Mouse (Mus musculus) neural tube, embryonic 15.5 days (tissue): ENCODE measurements around the gene Srcin1. TPM values are rescaled to one million over a fixed set of nuclear protein-coding genes. Genes with fewer than 3 reads are reported as not detected.

Experiments
- ATAC-seq: fragments of 200-750 bp; cut with Nextera tagmentation; 2 replicates; pipeline ENCODE4 v1.8.0; 2017; ENCODE audit warnings: mild to moderate bottlenecking, moderate TSS enrichment, moderate library complexity; ENCODE audit not compliant: low FRiP score
- H3K27ac ChIP-seq: fragments of 300-500 bp; sonication (generic); replicated peaks from 2 replicates; pipeline ENCODE4 v1.5.1; 2015; ENCODE audit warnings: mild to moderate bottlenecking, inconsistent platforms
- H3K27me3 ChIP-seq: fragments of 300-500 bp; sonication (generic); replicated peaks from 2 replicates; pipeline ENCODE4 v1.6.1; 2015; ENCODE audit warnings: inconsistent platforms
- H3K36me3 ChIP-seq: fragments of 300-500 bp; sonication (generic); 2 replicates; pipeline ENCODE4 v1.6.1; 2015; ENCODE audit warnings: inconsistent platforms
- H3K4me1 ChIP-seq: fragments of 300-500 bp; sonication (generic); 2 replicates; pipeline ENCODE4 v1.6.1; 2015; ENCODE audit warnings: inconsistent platforms
- H3K4me2 ChIP-seq: fragments of 300-500 bp; sonication (generic); 2 replicates; pipeline ENCODE4 v1.6.1; 2015; ENCODE audit warnings: inconsistent platforms, mild to moderate bottlenecking, moderate library complexity
- H3K4me3 ChIP-seq: fragments of 300-500 bp; sonication (generic); replicated peaks from 2 replicates; pipeline ENCODE4 v1.5.1; 2015; ENCODE audit warnings: mild to moderate bottlenecking, inconsistent platforms
- H3K9ac ChIP-seq: fragments of 300-500 bp; sonication (generic); replicated peaks from 2 replicates; pipeline ENCODE4 v1.6.1; 2015; ENCODE audit warnings: mild to moderate bottlenecking, inconsistent platforms
- H3K9me3 ChIP-seq: fragments of 300-500 bp; sonication (generic); replicated peaks from 2 replicates; pipeline ENCODE4 v1.6.1; 2016; ENCODE audit warnings: inconsistent platforms
- WGBS: fragments of 180-500 bp; shearing (Covaris S2); methylation state at CpG from one replicate; pipeline ENCODE4 v1.1.7; 2015; ENCODE audit warnings: mixed read lengths; 5-methylcytosine and 5-hydroxymethylcytosine counted together
- polyA plus RNA-seq: library from polyadenylated mRNA; unstranded; fragments of >200 nt; fragmentation: Nextera tagmentation; extraction: Ambion mirVana; gene quantifications from 2 replicates; pipeline ENCODE4 v1.2.1, GENCODE M21; 2015

Gene Srcin1
- polyA plus RNA-seq, 1 experiment from 2014 or later, result 10.5 TPM

DNA sequence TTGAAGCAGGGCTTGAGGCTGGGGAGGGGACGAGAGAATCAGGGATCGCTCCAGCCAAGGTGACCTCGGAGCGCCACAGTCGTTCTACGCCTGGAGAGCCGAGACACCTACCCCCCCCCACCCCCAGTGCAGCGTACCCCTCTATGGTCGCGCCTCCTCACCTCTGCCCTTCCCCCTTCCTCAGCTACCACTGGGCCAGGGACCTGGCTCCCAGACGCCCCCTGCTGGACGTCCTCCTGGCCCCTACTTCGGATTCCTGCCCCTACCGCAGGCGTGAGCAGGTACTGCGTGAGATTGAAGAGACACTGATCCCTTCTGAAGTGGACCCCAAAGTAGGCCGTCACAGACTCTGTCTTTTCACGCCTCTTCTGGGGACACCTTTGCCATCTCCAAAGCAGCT is 348 bp downstream of the Srcin1 start:
- H3K36me3 ChIP-seq, result no peaks in the 10 kb centered on the region
- H3K4me1 ChIP-seq, result peaks cover 65% of the 10 kb centered on the region
- WGBS, result 0% methylated on average over 18 of the region's 18 CpGs
- H3K27me3 ChIP-seq, result peaks cover 2% of the 10 kb centered on the region; the same call in 1 of the 2 replicates
- ATAC-seq, result peak; percentile 56
- H3K9me3 ChIP-seq, result no peaks in the 10 kb centered on the region
- H3K4me2 ChIP-seq, result peak overlapping the region; percentile 90
- H3K27ac ChIP-seq, result peak overlapping the region; percentile 91
- peak overlapping the region; percentile 69 for H3K4me3 ChIP-seq
- peak overlapping the region; percentile 95 for H3K9ac ChIP-seq

DNA sequence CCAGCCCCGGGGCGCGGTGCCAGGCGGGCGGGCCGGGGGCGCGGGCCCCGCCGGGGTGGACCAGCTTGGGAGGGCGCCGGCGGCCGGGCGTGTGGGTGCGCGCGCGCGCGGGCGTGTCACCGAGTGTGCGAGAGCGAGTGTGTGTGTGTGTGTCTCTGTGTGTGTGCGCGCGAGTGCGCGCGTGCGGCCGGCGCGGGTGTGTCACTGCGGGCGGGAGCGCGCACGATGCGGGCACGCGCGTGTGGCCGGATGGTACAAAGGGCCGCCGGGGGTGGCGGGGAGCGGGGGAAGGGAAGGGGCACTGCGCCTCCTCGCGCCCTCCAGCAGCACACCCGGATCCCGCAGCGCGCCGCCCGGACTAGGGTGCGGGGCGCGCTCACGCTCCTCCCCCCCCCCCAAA is 911 bp downstream of the Srcin1 start:
- Histone ChIP-seq H3K36me3 (no peaks in the 10 kb centered on the region), H3K4me3 (peak overlapping the region; percentile 69), H3K9me3 (no peaks in the 10 kb centered on the region), H3K9ac (peak overlapping the region; percentile 95), H3K27ac (peak overlapping the region; percentile 91), H3K4me2 (peak overlapping the region; percentile 90), H3K4me1 (peaks cover 70% of the 10 kb centered on the region), H3K27me3 (peaks cover 2% of the 10 kb centered on the region; the same call in 1 of the 2 replicates)
- ATAC-seq, result peak; percentile 53
- under 1% methylated on average over 50 of the region's 62 CpGs for WGBS

DNA sequence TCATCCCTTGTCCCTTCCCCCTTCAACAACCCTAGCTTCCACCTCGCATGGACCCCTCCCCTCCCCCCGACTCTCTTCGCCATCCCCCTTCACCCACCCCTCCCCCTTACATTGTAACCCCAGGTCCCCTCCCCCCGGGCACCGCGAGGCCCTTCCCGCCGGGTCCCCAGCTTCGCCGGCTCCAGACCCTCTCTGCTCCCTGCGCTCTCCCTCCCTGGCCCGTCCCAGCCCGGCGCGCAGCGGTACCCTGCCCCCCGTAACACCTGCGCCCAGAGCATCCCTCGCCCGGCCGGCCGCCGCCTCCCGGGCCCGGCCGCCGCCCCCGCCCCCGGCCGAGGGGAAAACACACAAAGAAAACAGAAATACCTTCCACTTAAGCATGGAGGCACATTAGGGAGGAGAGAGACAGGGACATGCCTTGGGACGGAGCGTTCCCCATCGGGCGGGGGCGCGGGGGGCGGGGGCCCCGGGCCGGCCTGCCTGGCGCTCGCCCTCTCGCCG is 1.4 kb downstream of the Srcin1 start:
- Histone ChIP-seq H3K27me3 (peaks cover 2% of the 10 kb centered on the region; the same call in 1 of the 2 replicates), H3K4me3 (peak overlapping the region; percentile 69), H3K9me3 (no peaks in the 10 kb centered on the region), H3K4me2 (peak overlapping the region; percentile 90), H3K9ac (peak overlapping the region; percentile 95), H3K27ac (peak overlapping the region; percentile 91), H3K36me3 (no peaks in the 10 kb centered on the region), H3K4me1 (peaks cover 75% of the 10 kb centered on the region)
- WGBS, result under 1% methylated on average over 39 of the region's 43 CpGs
- ATAC-seq, result peak; percentile 45

DNA sequence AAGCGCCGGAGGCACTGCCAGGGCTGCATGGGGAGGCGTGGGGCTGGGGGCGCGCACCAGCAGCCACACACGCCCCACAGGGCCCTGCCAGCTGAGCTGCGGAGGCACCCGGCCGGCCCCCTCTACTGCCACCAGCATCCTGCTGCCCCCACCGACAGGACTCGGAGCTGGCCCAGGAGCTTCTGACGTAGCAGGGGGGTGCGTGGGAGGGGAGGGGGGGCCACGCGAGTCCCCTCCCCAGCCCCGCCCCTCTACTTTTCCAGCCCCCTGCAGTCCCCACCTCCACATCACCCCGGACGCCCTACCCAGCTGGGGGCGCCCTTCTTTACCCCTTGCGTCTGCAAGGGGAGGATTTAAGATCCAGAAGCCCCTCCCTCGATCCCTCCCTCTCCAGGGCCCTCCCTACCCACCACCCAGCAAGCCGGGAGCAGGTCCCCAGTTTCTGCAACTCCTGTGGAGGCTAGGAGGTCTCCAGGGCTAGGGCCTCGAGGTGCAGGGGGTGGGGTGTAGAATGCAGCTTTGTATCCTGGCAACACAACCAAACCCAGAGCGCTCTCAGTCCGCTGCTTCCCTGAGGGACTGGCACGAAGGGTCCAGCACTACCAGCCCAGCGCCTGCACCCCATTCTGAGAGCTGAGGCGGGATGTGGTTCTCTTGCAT is 2.0 kb downstream of the Srcin1 start:
- Histone ChIP-seq H3K4me2 (peak overlapping the region; percentile 90), H3K4me3 (peak overlapping the region; percentile 69), H3K27ac (peak overlapping the region; percentile 91), H3K9ac (peak overlapping the region; percentile 95), H3K36me3 (no peaks in the 10 kb centered on the region), H3K4me1 (peaks cover 76% of the 10 kb centered on the region), H3K27me3 (peaks cover 2% of the 10 kb centered on the region; the same call in 1 of the 2 replicates), H3K9me3 (no peaks in the 10 kb centered on the region)
- WGBS, result 1% methylated on average over 23 of the region's 28 CpGs
- peak; percentile 29 for ATAC-seq

DNA sequence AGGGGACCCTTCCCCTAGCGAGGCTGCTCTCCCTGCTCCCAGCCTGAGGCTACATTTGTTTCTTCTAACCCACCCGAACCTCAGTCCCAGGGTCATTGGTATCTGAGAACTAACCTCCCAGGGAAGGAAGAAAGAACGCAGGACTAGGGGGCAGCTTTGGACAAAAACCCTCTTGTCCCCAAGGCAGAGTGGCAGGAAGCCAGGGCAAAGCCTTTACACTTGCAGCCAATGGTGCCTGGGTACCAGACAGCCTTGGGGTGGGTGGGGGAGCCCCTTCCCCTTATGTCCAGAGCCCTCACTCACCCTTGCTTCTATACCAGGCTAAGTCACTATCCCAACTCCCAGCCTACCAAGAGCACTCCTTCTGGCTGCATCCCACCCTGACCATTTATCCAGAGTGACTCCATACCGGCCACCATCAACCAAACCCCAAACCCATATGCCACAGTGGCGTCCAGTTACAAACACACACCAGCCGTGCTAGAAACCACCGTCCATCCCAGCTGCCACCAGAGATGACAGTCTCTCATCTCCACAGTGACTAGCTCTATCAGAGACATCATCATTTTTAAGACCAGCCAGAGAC is 3.0 kb downstream of the Srcin1 start:
- WGBS, result 20% methylated on average over 7 of the region's 7 CpGs
- peak overlapping the region; percentile 95 for H3K9ac ChIP-seq
- no peaks in the 10 kb centered on the region for H3K36me3 ChIP-seq
- H3K27me3 ChIP-seq, result no peaks in the 10 kb centered on the region
- peaks cover 78% of the 10 kb centered on the region for H3K4me1 ChIP-seq
- peak overlapping the region; percentile 90 for H3K4me2 ChIP-seq
- no peak for ATAC-seq
- peak overlapping the region; percentile 69 for H3K4me3 ChIP-seq
- peak overlapping the region; percentile 91 for H3K27ac ChIP-seq
- H3K9me3 ChIP-seq, result no peaks in the 10 kb centered on the region

DNA sequence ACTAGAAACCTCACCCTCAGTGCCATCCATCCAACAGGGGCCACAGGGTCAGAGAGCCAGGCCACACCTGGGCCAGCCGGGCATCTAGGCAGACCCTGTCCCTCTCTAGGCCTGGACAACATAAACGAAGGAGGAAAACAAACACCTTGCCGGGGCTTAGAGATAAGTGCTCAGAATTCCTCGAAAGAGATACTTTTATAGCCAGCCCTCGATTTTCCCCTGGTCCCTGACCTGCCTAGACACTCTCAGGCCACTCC is 4.0 kb downstream of the Srcin1 start:
- H3K9ac ChIP-seq, result peak overlapping the region; percentile 95; the same call in 1 of the 2 replicates
- H3K27me3 ChIP-seq, result no peaks in the 10 kb centered on the region
- H3K4me1 ChIP-seq, result peaks cover 88% of the 10 kb centered on the region
- peak overlapping the region; percentile 69; the same call in 1 of the 2 replicates for H3K4me3 ChIP-seq
- H3K36me3 ChIP-seq, result no peaks in the 10 kb centered on the region
- peak overlapping the region; percentile 90 for H3K4me2 ChIP-seq
- 27% methylated on average over 5 of the region's 5 CpGs for WGBS
- no peaks in the 10 kb centered on the region for H3K9me3 ChIP-seq
- peak overlapping the region; percentile 91; the same call in 1 of the 2 replicates for H3K27ac ChIP-seq
- no peak for ATAC-seq

DNA sequence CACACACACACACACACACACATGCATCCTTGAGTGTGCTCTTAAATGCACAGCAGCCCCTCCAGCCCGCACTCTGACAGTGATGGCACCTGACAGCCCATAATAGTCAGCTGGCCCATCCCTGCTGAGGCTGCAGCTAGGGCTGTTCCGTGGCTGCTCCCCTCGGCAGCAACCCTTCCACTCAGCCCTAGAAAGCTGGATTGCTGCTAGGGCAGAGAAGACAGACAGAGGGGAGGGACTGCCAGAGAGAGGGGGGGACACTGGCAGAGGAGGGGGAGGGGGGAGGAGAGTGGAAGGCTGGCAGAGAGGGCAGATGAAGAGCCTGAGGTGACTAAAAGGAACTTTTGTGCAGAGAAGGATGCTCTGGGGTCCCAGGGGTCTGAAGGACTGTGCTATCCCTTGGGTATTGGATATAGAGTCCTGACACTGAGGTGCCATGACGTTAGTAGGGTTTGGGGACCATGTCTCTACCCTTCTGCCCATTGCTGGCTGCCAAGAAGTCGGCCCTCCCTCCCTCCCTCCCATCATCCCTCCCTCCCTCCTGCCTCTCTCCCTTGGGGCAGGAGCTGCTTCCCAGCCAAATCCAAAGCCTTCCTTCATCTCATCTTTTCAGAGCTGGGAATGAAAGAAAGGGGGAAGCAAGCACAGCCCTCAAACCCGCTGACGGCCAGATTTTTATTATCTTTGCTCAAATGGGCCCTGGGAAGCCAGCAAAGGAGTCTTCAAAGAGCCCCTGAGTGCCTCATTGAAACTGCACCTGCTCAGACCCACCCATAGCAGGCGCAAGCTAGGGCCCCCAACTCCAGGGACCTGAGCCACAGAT is 4.5 kb downstream of the Srcin1 start:
- Histone ChIP-seq H3K4me2 (peak overlapping the region; percentile 90), H3K27me3 (no peaks in the 10 kb centered on the region), H3K36me3 (no peaks in the 10 kb centered on the region), H3K4me1 (peaks cover 90% of the 10 kb centered on the region), H3K27ac (peak overlapping the region; percentile 58; the same call in 1 of the 2 replicates), H3K9ac (0 out of 2 replicates have a peak overlapping the region, but pooled peaks have one; percentile 95), H3K9me3 (no peaks in the 10 kb centered on the region), H3K4me3 (peak overlapping the region; percentile 69; the same call in 1 of the 2 replicates)
- 4% methylated on average over 8 of the region's 8 CpGs for WGBS
- no peak for ATAC-seq

DNA sequence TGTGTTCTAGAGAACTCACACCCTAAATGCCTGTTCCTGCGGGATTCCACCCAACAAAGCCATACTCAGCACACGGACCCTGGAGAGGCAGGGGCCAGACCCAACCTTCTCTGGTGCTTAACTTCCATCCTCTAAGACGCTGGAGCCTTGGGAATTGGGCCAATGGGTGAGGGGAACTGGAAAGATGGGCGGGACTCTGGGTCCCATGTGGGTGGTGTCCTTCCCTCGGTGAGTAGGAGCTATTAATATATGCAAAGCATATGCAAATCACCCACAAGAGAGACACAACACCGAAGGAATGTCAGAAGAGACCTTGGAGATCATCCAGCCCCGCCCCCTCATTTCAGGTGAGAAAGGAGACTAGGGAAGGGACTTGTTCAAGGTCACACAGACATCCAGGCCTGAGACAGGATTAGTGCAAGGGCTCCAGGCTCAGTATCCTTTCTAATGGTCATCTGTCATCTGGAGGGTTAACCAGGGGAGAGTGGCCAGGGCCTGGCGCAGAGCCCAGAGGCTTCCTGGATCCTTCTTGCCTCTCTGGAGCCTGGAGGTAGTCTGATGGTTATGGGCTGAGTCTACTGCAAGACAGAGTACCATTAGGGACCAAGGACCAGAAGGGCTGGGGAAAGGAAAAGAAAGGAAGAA is 5.4 kb downstream of the Srcin1 start:
- Histone ChIP-seq H3K4me3 (no peak overlapping the region; the same call in 1 of the 2 replicates), H3K4me1 (peaks cover 90% of the 10 kb centered on the region), H3K36me3 (no peaks in the 10 kb centered on the region), H3K4me2 (peak overlapping the region; percentile 90), H3K27me3 (no peaks in the 10 kb centered on the region), H3K9me3 (no peaks in the 10 kb centered on the region), H3K9ac (no peak overlapping the region), H3K27ac (peak overlapping the region; percentile 58; the same call in 1 of the 2 replicates)
- no peak for ATAC-seq
- 18% methylated on average over 8 of the region's 8 CpGs for WGBS

DNA sequence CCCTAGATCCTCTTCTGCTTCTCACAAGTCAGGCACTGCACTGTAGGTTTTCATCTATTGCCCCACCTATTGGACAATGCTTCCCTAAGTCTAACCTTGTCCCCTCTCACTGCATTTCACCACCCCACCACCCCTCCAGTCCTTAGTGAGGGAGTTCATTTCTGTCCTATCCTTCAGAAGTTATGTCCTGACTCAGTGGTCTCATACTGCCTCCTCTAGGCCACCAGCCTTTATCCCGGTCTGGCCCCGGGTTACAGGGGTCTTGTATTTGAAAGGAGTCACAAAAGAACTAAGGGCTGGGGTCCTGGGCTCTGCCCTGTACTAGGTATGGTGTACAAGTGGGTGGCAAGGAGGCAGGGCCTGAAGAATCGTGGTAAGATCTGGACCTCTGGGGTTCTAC is 6.2 kb downstream of the Srcin1 start:
- Histone ChIP-seq H3K4me1 (peaks cover 96% of the 10 kb centered on the region), H3K4me3 (no peak overlapping the region), H3K27me3 (no peaks in the 10 kb centered on the region), H3K4me2 (no peak overlapping the region), H3K9ac (no peak overlapping the region), H3K27ac (no peak overlapping the region), H3K9me3 (no peaks in the 10 kb centered on the region), H3K36me3 (no peaks in the 10 kb centered on the region)
- no peak for ATAC-seq
- 43% methylated on average over 3 of the region's 3 CpGs for WGBS

DNA sequence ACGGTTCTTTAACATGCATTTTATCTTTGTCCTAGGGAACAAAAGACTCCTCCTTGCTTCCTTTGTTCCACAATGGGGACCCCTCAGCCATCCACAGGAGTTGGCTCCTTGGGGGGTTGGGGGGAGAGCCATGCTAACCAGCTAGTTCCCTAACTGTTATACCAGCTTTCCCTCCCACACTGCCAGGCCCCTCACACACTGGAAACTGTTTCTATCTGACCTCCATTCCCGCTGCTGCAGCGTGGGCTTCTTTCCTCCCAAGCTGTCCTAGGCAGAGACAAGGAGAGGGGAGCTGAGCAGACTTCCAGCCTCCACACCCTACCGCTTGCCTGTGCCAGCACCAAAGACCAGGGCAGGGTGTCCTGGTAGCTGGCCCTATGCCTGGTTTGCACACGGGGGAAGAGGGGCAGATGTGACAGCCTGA is 6.7 kb downstream of the Srcin1 start:
- no peaks in the 10 kb centered on the region for H3K27me3 ChIP-seq
- no peak overlapping the region for H3K9ac ChIP-seq
- WGBS, result 30% methylated on average over 5 of the region's 5 CpGs
- H3K27ac ChIP-seq, result no peak overlapping the region; the same call in 1 of the 2 replicates
- H3K4me3 ChIP-seq, result no peak overlapping the region
- no peaks in the 10 kb centered on the region for H3K36me3 ChIP-seq
- H3K4me1 ChIP-seq, result peaks cover 98% of the 10 kb centered on the region
- no peak overlapping the region for H3K4me2 ChIP-seq
- ATAC-seq, result no peak
- H3K9me3 ChIP-seq, result no peaks in the 10 kb centered on the region

DNA sequence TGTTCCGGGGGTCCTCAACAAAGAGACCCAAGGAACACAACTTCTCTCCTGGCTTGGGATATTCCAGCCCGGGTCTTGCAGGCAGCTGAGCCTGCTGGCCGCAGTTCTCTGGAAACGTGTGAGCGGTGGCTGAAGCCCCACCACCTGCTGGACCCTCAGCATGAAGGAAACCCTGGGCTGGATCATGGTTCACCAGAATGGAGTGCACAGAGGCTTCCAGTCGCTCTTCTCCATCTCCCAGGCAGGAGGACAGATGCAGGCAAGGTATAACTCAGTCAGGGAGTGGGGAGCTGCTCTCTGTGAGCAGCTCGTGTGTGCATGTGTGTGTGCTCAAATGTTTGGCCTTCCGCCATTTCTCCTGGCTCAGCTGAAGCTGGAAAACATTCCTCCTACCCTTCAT is 7.3 kb downstream of the Srcin1 start:
- H3K4me3 ChIP-seq, result no peak overlapping the region
- H3K9me3 ChIP-seq, result no peaks in the 10 kb centered on the region
- no peak for ATAC-seq
- no peak overlapping the region; the same call in 1 of the 2 replicates for H3K9ac ChIP-seq
- H3K36me3 ChIP-seq, result no peaks in the 10 kb centered on the region
- H3K27ac ChIP-seq, result peak overlapping the region; percentile 3; the same call in 1 of the 2 replicates
- H3K4me2 ChIP-seq, result peak overlapping the region; percentile 35
- no peaks in the 10 kb centered on the region for H3K27me3 ChIP-seq
- peaks cover 95% of the 10 kb centered on the region for H3K4me1 ChIP-seq
- 7% methylated on average over 8 of the region's 8 CpGs for WGBS
